In genomic region chr8:58291487-58291886, GRCm38 (mm10) we compare ENCODE assay signal across 31 mouse cellular contexts.
DNase-seq lines count a peak whose midpoint lies in the region; ATAC-seq and TF ChIP-seq lines count a peak whose summit lies in the region.
"Had no signal": no experiment of that assay in that cellular context is flagged by ENCODE, and none has a peak within 500 bp of the region (broad histone marks: within the 10 kb centered on the region; RNA-seq: fewer than 3 reads in every experiment).

No protein-coding gene starts in this region.

- no peak for TF ChIP-seq CTCF in thymus, adult 2 months (IDR thresholded peaks at IDR 0.05; ENCODE audit: borderline replicate concordance, control insufficient read depth, extremely low read depth, insufficient read depth, low read length, poor library complexity)

- DNase-seq in frontal cortex, adult 2 months (ENCODE audit: extremely low spot score in 1 of 2, low spot score in 1 of 2): peak; percentile 9 to 33
- no peak for DNase-seq in frontal cortex, postnatal 10 days (ENCODE audit: low spot score in 2 of 2)
- DNase-seq in right cerebral cortex, adult 18-20 months: peak; percentile 15
- no peak for DNase-seq in right cerebral cortex, postnatal 4 days
- DNase-seq in telencephalon, adult 2 months (ENCODE audit: low read depth, low spot score): peak; percentile 70
- DNase-seq in spleen, adult 18-20 months: no peak
- no peak for DNase-seq in thymus, adult 2 months
- DNase-seq: adrenal gland, adult 8-10 months; B cell, adult 2 months; cerebellum, adult 8-10 months; gastrocnemius, postnatal 36 days; heart, postnatal 36 days; kidney, adult 11 months; kidney, postnatal 36 days; lung, adult 18-20 months; lung, postnatal 10 days; thymus, postnatal 36 days had no signal

- H3K27ac ChIP-seq in embryonic facial prominence, embryonic 15.5 days (replicated peaks): 0 out of 2 replicates have a peak overlapping the region, but pooled peaks have one; percentile 19
- no peak overlapping the region for H3K27ac ChIP-seq in thymus, adult 2 months (ENCODE audit: control insufficient read depth, insufficient read depth, low read length)
- H3K27ac ChIP-seq: forebrain, embryonic 12.5 days; heart, embryonic 15.5 days; hindbrain, embryonic 13.5 days; kidney, embryonic 15.5 days; limb, embryonic 13.5 days; liver, embryonic 12.5 days; midbrain, embryonic 10.5 days; neural tube, embryonic 13.5 days had no signal

- no peaks in the 10 kb centered on the region for H3K36me3 ChIP-seq in embryonic facial prominence, embryonic 15.5 days
- no peaks in the 10 kb centered on the region for H3K36me3 ChIP-seq in thymus, adult 2 months (ENCODE audit: control insufficient read depth, insufficient read depth, low read length)
- H3K36me3 ChIP-seq: forebrain, embryonic 12.5 days; heart, embryonic 15.5 days; hindbrain, embryonic 13.5 days; kidney, embryonic 15.5 days; limb, embryonic 13.5 days; liver, embryonic 12.5 days; midbrain, embryonic 10.5 days; neural tube, embryonic 13.5 days had no signal

- no peaks in the 10 kb centered on the region for H3K9me3 ChIP-seq in embryonic facial prominence, embryonic 15.5 days (replicated peaks)
- H3K9me3 ChIP-seq: forebrain, embryonic 12.5 days; heart, embryonic 15.5 days; hindbrain, embryonic 13.5 days; kidney, embryonic 15.5 days; limb, embryonic 13.5 days; liver, embryonic 12.5 days; midbrain, embryonic 10.5 days; neural tube, embryonic 13.5 days had no signal

- no peak overlapping the region for H3K9ac ChIP-seq in embryonic facial prominence, embryonic 15.5 days
- H3K9ac ChIP-seq: forebrain, embryonic 12.5 days; heart, embryonic 15.5 days; hindbrain, embryonic 13.5 days; kidney, embryonic 15.5 days; limb, embryonic 13.5 days; liver, embryonic 12.5 days; neural tube, embryonic 13.5 days had no signal

- ATAC-seq in embryonic facial prominence, embryonic 15.5 days (ENCODE audit: insufficient number of reproducible peaks, low FRiP score, low TSS enrichment, low read depth): no peak
- ATAC-seq: activated CD4-positive, CD25-positive, alpha-beta regulatory T cell, adult 4 months; liver, embryonic 12.5 days; midbrain, embryonic 16.5 days had no signal

- H3K4me3 ChIP-seq in embryonic facial prominence, embryonic 15.5 days (replicated peaks): no peak overlapping the region
- no peak overlapping the region for H3K4me3 ChIP-seq in thymus, adult 2 months (ENCODE audit: control insufficient read depth, insufficient read depth, low read length)
- H3K4me3 ChIP-seq: erythroblast, embryonic 14.5 days; forebrain, embryonic 12.5 days; heart, embryonic 15.5 days; hindbrain, embryonic 13.5 days; kidney, embryonic 15.5 days; left cerebral cortex, adult 2 months; limb, embryonic 13.5 days; liver, embryonic 12.5 days; midbrain, embryonic 10.5 days; myocyte; neural tube, embryonic 13.5 days had no signal

- no peaks in the 10 kb centered on the region for H3K4me1 ChIP-seq in embryonic facial prominence, embryonic 15.5 days
- H3K4me1 ChIP-seq in thymus, adult 2 months (replicated peaks; ENCODE audit: control insufficient read depth, insufficient read depth, low read length): no peaks in the 10 kb centered on the region
- H3K4me1 ChIP-seq: forebrain, embryonic 12.5 days; heart, embryonic 15.5 days; hindbrain, embryonic 13.5 days; kidney, embryonic 15.5 days; limb, embryonic 13.5 days; liver, embryonic 12.5 days; midbrain, embryonic 10.5 days; neural tube, embryonic 13.5 days had no signal

- H3K4me2 ChIP-seq in embryonic facial prominence, embryonic 15.5 days (replicated peaks): no peak overlapping the region
- H3K4me2 ChIP-seq: forebrain, embryonic 12.5 days; heart, embryonic 15.5 days; hindbrain, embryonic 13.5 days; kidney, embryonic 15.5 days; limb, embryonic 13.5 days; liver, embryonic 12.5 days; neural tube, embryonic 13.5 days had no signal

- H3K27me3 ChIP-seq in embryonic facial prominence, embryonic 15.5 days: no peaks in the 10 kb centered on the region
- H3K27me3 ChIP-seq in thymus, adult 2 months (ENCODE audit: control insufficient read depth, insufficient read depth, low read length): no peaks in the 10 kb centered on the region
- H3K27me3 ChIP-seq: forebrain, embryonic 12.5 days; heart, embryonic 15.5 days; hindbrain, embryonic 13.5 days; kidney, embryonic 15.5 days; limb, embryonic 13.5 days; liver, embryonic 12.5 days; neural tube, embryonic 13.5 days had no signal

- 28% methylated on average over 4 of the region's 4 CpGs for WGBS in embryonic facial prominence, embryonic 15.5 days
- WGBS in thymus, adult 2 months: 91% methylated on average over 4 of the region's 4 CpGs

- TF ChIP-seq POLR2A in thymus, adult 2 months (IDR thresholded peaks at IDR 0.05; ENCODE audit: control insufficient read depth, extremely low read depth, insufficient read depth, low read length, poor library complexity): no peak

Comparison
In these comparisons a context has a peak if more than half of its experiments do, and no peak if none do; other contexts are left out.
1. DNase-seq: peak in frontal cortex, adult 2 months (2 of 2), right cerebral cortex, adult 18-20 months (single experiment) and telencephalon, adult 2 months (single experiment); none in frontal cortex, postnatal 10 days (0 of 2), right cerebral cortex, postnatal 4 days (single experiment), spleen, adult 18-20 months (0 of 2) and thymus, adult 2 months (single experiment).